Mouse (Mus musculus): ENCODE measurements around the gene Tmem198.
A peak's percentile ranks its signal among the peaks of the same experiment; 100 is the strongest.

Gene Tmem198

DNA sequence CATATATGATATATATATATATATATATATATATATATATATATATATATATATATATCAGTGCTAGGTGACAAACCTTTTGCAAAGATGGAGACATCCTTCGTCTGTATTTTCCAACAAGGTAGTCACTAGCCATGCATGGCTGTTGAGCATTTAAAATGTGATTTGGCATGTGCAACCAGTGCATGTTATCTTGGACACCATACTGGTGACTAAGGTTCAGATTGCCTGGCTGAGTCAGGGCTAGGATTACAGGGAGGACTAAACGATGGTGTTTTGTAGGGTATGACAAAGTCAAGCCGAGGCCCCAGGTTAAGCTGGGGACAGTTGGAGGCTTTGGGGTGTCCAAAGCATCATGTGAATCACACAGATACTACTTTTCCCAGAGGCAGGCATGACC, 23.9 kb upstream of the Tmem198 start:
- no peak for DNase-seq (ENCODE audit: extremely low read depth, low read depth)

GRCm38 (mm10) chr1:75455948-75456347, 23.4 kb upstream of the Tmem198 start:
- no peak for DNase-seq (ENCODE audit: extremely low read depth, low read depth)

DNA sequence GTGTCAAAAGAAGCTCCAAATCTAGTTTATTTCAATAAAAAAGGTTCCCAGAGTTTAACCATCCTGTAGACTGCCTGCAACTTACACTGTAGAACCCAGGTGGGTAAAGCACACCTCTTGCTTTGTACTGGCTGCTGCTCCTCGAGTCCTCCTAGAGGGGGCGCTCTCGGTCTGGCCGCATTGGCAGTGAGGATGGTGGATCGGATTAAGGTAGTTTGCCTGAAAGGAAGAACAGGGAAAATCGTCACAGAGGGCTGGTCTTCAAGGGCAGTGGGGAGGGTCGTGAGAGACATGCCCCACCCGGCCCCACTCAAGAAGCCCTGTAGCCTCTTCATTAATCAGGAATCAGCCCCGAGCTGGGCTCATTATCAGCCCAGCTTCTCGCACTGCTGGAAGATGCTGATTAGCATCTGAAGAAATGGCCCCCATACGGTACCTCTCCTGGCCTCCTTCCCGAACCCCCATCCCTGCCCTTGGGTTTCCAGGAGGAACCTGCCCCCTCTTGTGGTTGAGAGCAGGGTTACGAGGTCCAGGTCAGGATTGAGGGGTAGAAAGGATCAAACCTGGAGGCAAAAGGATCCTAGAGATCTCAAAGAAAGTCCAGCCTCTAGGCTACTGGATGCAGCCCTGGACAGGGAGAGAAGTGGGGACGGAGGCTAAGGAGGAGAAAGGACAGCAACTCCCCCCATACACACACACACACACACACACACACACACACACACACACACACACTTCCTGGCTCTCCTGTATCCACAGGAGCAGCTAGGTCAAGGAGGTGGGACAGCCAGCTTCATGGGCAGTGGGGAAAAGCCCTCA, 22.4 kb upstream of the Tmem198 start:
- no peak for DNase-seq (ENCODE audit: extremely low read depth, low read depth)

GRCm38 (mm10) chr1:75457710-75458024, 21.7 kb upstream of the Tmem198 start:
- no peak for DNase-seq (ENCODE audit: extremely low read depth, low read depth)

DNA sequence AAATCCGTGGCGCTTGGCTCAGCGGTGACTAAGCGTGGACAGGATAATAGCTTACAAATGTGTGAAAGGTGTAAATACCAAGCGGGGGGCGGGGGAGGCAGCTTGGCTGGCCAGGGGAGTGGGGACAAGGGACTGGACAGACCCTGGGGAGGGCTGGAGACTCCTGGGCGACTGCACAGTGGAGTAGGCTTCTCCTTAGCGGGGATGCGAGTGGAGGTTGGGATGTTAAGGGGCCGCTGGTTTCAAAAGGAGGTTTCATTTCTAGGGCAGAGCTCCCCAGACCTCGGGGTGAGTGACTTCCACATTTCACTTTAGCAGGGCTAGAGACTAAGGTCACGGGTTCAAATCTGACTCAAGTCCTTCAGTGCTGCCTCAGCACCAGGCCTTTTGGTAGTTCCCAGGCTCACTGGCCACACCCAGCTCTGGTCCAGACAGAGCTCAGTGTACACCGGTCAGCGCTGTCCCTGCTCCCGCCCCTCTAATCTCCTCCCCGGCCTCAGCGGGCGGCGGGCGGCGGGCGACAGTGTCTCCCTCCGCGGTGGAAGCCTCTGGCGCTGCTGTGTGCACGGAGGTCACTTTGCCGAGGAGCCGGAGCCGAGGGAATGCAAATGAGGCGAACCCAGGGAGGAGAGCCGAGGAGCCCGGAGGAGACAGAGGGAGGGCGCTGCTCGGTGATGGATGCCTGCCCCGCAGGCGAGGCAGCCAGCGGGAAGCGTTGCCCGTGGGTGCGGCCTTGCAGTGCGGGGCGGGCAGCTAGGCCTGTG, 21.1 kb upstream of the Tmem198 start:
- DNase-seq (ENCODE audit: extremely low read depth, low read depth), result no peak

- DNase-seq (ENCODE audit: extremely low read depth, low read depth), result no peak
These were observed 20.3 kb upstream of the Tmem198 start for GRCm38 (mm10) chr1:75458789-75459684.

GRCm38 (mm10) chr1:75460297-75460696, 19.0 kb upstream of the Tmem198 start:
- no peak for DNase-seq (ENCODE audit: extremely low read depth, low read depth)

- DNase-seq (ENCODE audit: extremely low read depth, low read depth), result no peak
These were observed 16.7 kb upstream of the Tmem198 start for GRCm38 (mm10) chr1:75462636-75463035.

GRCm38 (mm10) chr1:75463652-75464204, 15.6 kb upstream of the Tmem198 start:
- DNase-seq (ENCODE audit: extremely low read depth, low read depth), result no peak

- DNase-seq (ENCODE audit: extremely low read depth, low read depth), result no peak
These were observed 12.0 kb upstream of the Tmem198 start for GRCm38 (mm10) chr1:75467215-75467927.

GRCm38 (mm10) chr1:75469287-75469825, 10.0 kb upstream of the Tmem198 start:
- no peak for DNase-seq (ENCODE audit: extremely low read depth, low read depth)

DNA sequence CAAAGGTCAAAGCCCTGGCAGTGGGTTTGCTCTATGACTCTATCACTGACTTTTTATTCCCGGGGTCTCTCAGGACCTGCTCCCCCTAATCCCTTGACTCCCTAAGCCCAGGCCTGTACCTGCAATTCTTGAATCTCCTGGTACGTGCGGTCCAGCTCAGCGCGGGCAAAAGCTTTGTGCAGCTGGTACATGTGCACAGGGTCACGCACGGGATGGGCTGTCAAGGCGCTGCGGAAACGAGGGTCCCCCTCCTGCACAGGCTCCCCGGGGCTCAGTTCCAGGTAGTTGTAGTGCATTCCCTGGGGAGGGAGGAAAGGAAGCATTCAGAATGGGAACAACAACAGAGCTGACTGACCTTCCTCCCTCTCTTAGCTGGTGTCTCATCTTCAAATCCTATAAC, 2.9 kb upstream of the Tmem198 start:
- no peak for DNase-seq (ENCODE audit: extremely low read depth, low read depth)

DNA sequence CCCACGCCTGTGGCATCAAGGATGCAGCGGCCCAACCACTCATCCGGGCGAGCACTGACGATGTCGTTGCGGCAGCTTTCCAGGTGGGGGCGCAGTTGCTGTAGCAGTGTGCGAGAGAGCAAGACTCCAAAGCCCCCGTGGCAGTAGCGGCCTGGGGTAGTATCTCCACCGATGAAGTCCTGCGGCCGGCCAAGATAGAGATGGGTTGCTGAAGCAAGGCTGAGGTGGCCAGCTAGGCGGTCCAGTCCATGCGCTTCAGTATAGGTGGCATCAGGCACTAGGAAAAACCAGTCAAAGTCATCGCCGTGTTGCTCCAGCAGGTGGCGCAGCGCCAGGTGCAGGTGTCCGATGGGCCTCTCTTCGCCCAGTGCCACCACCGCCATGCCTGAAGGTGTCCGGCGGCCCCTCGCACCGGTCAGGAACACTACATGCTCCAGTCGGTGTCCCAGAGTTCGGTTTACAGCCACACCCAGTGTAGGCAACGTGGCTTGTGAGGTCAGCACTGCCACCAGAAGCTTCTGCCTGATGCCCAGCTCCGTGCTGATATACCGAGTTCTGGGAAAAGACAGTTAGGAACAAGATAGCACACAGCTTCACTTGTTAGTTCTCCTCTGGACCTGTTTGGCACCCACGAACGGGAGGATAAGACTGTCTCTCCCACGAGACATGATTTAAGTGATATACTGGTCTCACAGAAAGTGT, 1.9 kb upstream of the Tmem198 start:
- DNase-seq (ENCODE audit: extremely low read depth, low read depth), result peak; percentile 62

DNA sequence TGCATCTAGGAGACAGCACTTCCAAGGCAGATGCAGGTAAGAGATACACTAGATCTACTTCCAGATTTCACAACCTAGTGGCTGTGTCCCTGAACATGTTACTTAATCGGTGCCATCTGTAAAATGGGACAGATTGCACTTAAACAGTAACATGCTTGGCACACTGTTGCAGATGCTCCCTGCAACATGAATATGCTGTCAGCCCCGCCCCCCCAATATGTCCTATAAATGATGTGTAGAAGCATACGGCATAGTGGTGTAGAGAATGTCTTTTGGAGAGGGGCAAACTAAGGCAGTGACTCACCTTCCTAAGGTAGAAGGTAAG, 1.4 kb upstream of the Tmem198 start:
- DNase-seq (ENCODE audit: extremely low read depth, low read depth), result no peak

DNA sequence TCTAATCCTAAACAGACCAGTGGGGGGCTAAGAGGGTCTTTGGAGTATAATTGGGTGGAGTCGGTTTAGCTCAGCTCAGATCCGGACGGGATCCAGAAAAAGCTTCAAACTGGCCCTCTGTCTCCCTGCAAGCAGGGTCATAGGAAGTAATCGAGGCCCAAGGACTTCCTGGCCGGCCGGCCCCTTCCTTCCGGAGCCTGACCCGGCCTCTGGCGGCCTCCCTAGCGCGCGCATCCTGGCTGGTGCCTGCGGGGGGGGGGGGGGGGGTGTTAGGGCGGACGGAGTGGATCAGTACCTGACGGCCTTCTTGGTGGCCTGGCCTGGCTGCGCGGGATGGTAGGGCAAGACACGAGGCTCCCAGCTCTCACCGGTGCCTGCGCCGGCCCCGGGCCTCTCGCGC, 835 bp upstream of the Tmem198 start:
- no peak for DNase-seq (ENCODE audit: extremely low read depth, low read depth)

DNA sequence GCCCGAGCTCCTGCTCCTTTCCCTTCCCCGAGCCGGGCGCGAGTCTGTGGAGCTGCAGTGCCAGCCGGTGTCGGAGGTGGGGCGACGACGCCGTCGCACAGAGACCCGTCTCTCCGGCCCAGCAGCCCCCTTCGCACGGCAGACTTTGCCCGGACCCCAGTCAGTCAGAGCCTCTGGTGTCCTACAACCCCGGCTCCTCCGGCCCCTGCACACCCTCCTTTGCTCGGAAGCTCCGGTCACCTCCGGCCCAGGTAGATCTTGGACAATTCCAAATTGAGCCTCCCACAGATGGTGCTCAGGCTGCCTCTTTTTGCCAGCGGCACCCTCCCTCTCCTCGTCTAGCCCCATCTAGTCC, 280 bp downstream of the Tmem198 start:
- DNase-seq (ENCODE audit: extremely low read depth, low read depth), result no peak

GRCm38 (mm10) chr1:75480036-75480435, 704 bp downstream of the Tmem198 start:
- no peak for DNase-seq (ENCODE audit: extremely low read depth, low read depth)

DNA sequence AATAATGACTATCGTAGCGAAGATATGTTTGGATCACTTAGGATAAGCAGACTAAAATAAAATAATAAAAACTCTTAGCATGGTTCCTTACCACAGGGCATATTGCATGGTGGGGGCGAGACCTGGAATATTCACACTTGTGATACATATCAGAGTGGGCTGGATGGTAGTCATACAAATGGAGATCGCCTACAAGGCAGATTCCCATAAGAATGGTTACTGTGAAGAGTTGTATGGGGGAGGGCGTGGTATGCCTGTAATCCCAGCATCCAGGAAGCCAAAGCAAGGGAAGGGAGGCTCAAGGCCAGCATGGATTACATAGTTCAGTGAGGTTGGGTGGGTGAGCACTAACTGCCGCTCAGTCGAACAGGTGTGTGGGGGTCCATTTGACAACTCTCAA, 1.4 kb downstream of the Tmem198 start:
- no peak for DNase-seq (ENCODE audit: extremely low read depth, low read depth)

GRCm38 (mm10) chr1:75486561-75486960, 7.2 kb downstream of the Tmem198 start:
- DNase-seq (ENCODE audit: extremely low read depth, low read depth), result no peak

GRCm38 (mm10) chr1:75487040-75487404, 7.7 kb downstream of the Tmem198 start:
- DNase-seq (ENCODE audit: extremely low read depth, low read depth), result no peak
